ENCODE assay signal across 8 mouse cellular contexts in the genomic region with DNA sequence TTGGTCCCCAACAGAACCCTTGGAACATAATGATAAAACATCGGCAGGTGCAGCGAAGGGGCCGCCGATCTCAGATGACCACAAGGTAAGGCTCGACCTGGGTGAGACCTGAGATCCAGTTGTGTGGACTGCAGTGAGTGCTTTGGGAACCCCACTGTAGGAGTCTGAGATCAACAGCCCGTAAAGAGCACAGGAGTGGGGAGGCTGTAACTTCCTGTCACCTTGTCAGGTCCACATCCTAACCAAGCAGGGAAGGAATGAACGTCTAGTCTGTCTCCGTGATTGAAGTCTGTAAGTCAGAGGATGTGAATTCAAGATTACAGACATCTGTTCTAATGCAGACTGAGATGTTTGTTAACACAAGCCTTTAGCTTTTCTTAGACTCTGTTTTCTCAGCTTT. TPM values are rescaled to one million over a fixed set of nuclear protein-coding genes. Genes with fewer than 3 reads are reported as not detected.
A peak's percentile ranks its signal among the peaks of the same experiment; 100 is the strongest.
DNase-seq lines count a peak whose midpoint lies in the region; ATAC-seq and TF ChIP-seq lines count a peak whose summit lies in the region.

No protein-coding gene starts in this region.

- TF ChIP-seq EP300 in liver, postnatal 0 days (IDR thresholded peaks at IDR 0.05; ENCODE audit: low read depth), result no peak

- no peaks in the 10 kb centered on the region for H3K9me3 ChIP-seq in heart, embryonic 12.5 days (replicated peaks)
- no peaks in the 10 kb centered on the region for H3K9me3 ChIP-seq in forebrain, embryonic 14.5 days (replicated peaks; ENCODE audit: control insufficient read depth, low read length)
- no peaks in the 10 kb centered on the region for H3K9me3 ChIP-seq in liver, postnatal 0 days (ENCODE audit: low read length)

- intact Hi-C loops in heart, postnatal 10 days (cut with DNase I), result loop anchor here (2.0 kb wide), 1 partner anchor 20 kb away; no protein-coding TSS in a partner anchor

- peak overlapping the region; percentile 97 for H3K4me3 ChIP-seq in heart, embryonic 12.5 days
- H3K4me3 ChIP-seq in forebrain, embryonic 14.5 days (ENCODE audit: low read depth, low read length), result peak overlapping the region; percentile 88
- H3K4me3 ChIP-seq in liver, postnatal 0 days (ENCODE audit: low read depth, low read length), result peak overlapping the region; percentile 73

- 32% methylated on average over 8 of the region's 8 CpGs for WGBS in heart, embryonic 12.5 days
- WGBS in forebrain, embryonic 14.5 days, result 57% methylated on average over 8 of the region's 8 CpGs
- 32% methylated on average over 8 of the region's 8 CpGs for WGBS in liver, postnatal 0 days (ENCODE audit: insufficient replicate concordance)

- H3K4me1 ChIP-seq in heart, embryonic 12.5 days (replicated peaks), result peaks cover 27% of the 10 kb centered on the region
- peaks cover 10% of the 10 kb centered on the region; the same call in 1 of the 2 replicates for H3K4me1 ChIP-seq in forebrain, embryonic 14.5 days (ENCODE audit: control insufficient read depth, insufficient read depth, low read length)
- H3K4me1 ChIP-seq in liver, postnatal 0 days (ENCODE audit: insufficient read depth), result peaks cover 24% of the 10 kb centered on the region

- ATAC-seq in heart, embryonic 12.5 days (ENCODE audit: insufficient number of reproducible peaks, low FRiP score), result no peak
- ATAC-seq in CD4-positive, CD25-positive, alpha-beta regulatory T cell, adult 4 months, result peak; percentile 58
- ATAC-seq in forebrain, embryonic 14.5 days, result no peak
- ATAC-seq in liver, postnatal 0 days, result no peak

- TF ChIP-seq CTCF in liver, postnatal 0 days (IDR thresholded peaks at IDR 0.05; ENCODE audit: low read depth), result no peak

- H3K36me3 ChIP-seq in heart, embryonic 12.5 days, result peaks cover 41% of the 10 kb centered on the region
- peaks cover 33% of the 10 kb centered on the region for H3K36me3 ChIP-seq in forebrain, embryonic 14.5 days (ENCODE audit: control insufficient read depth, insufficient read depth, low read length)
- peaks cover 42% of the 10 kb centered on the region for H3K36me3 ChIP-seq in liver, postnatal 0 days (replicated peaks; ENCODE audit: insufficient read depth, low read length)

- peak overlapping the region; percentile 98 for H3K9ac ChIP-seq in heart, embryonic 12.5 days
- H3K9ac ChIP-seq in forebrain, embryonic 14.5 days (ENCODE audit: low read length), result peak overlapping the region; percentile 93
- H3K9ac ChIP-seq in liver, postnatal 0 days (replicated peaks), result peak overlapping the region; percentile 91

- no peak for DNase-seq in heart, postnatal 10 days
- DNase-seq in forebrain, embryonic 14.5 days (ENCODE audit: low spot score), result no peak
- no peak for DNase-seq in liver, postnatal 0 days
- no peak for DNase-seq in embryo, embryonic 10 days (ENCODE audit: low spot score)
- DNase-seq in spleen, postnatal 4 days (ENCODE audit: low spot score in 2 of 2), result no peak
- DNase-seq in frontal cortex, postnatal 25 days (ENCODE audit: low spot score in 2 of 2), result no peak

- peak overlapping the region; percentile 93 for H3K4me2 ChIP-seq in heart, embryonic 12.5 days
- H3K4me2 ChIP-seq in forebrain, embryonic 14.5 days (ENCODE audit: low read length), result peak overlapping the region; percentile 87
- H3K4me2 ChIP-seq in liver, postnatal 0 days (ENCODE audit: low read depth, low read length), result peak overlapping the region; percentile 89

- no peaks in the 10 kb centered on the region for H3K27me3 ChIP-seq in heart, embryonic 12.5 days (replicated peaks)
- no peaks in the 10 kb centered on the region for H3K27me3 ChIP-seq in forebrain, embryonic 14.5 days (replicated peaks; ENCODE audit: control insufficient read depth, insufficient read depth, low read length)
- no peaks in the 10 kb centered on the region for H3K27me3 ChIP-seq in liver, postnatal 0 days (ENCODE audit: insufficient read depth, low read length)

- H3K27ac ChIP-seq in heart, embryonic 12.5 days (ENCODE audit: poor library complexity, severe bottlenecking), result peak overlapping the region; percentile 84
- H3K27ac ChIP-seq in forebrain, embryonic 14.5 days (ENCODE audit: low read depth, low read length), result no peak overlapping the region; the same call in 1 of the 2 replicates
- peak overlapping the region; percentile 72 for H3K27ac ChIP-seq in liver, postnatal 0 days (ENCODE audit: low read depth)

RNA-seq across cellular contexts. Expression of a gene that starts 0.9 kb away (rescaled TPM):
- 62.9 and 71.0 TPM in 2 replicates for polyA plus RNA-seq in heart, embryonic 12.5 days (2016; fragmentation: Nextera tagmentation; extraction: Ambion mirVana)
- 10 to 100 TPM; 35.8 to 38.5 TPM for total RNA-seq in heart, postnatal 10 days (2021)
- polyA plus RNA-seq in CD4-positive, CD25-positive, alpha-beta regulatory T cell, adult 4 months (2017; shearing (Covaris generic)), result 1 to 10 TPM; 3.8 to 7.3 TPM
- polyA plus RNA-seq in forebrain, embryonic 14.5 days (2014; fragmentation: Nextera tagmentation; extraction: Ambion mirVana), result 62.2 and 64.9 TPM in 2 replicates
- polyA plus RNA-seq in liver, postnatal 0 days (2015; fragmentation: Nextera tagmentation; extraction: Ambion mirVana), result 33.7 and 34.2 TPM in 2 replicates

RNA-seq across cellular contexts. Expression of a gene that starts 1.0 kb away (rescaled TPM):
- 0.32 and 0.71 TPM in 2 replicates for polyA plus RNA-seq in heart, embryonic 12.5 days (2016; fragmentation: Nextera tagmentation; extraction: Ambion mirVana)
- under 1 TPM; 0.17 to 0.40 TPM for total RNA-seq in heart, postnatal 10 days (2021)
- polyA plus RNA-seq in CD4-positive, CD25-positive, alpha-beta regulatory T cell, adult 4 months (2017; shearing (Covaris generic)), result not detected
- polyA plus RNA-seq in forebrain, embryonic 14.5 days (2014; fragmentation: Nextera tagmentation; extraction: Ambion mirVana), result 0.35 and 0.77 TPM in 2 replicates
- polyA plus RNA-seq in liver, postnatal 0 days (2015; fragmentation: Nextera tagmentation; extraction: Ambion mirVana), result 2.0 and 2.5 TPM in 2 replicates

RNA-seq across cellular contexts. Expression of a gene that starts 23.0 kb away (rescaled TPM):
- 455 and 459 TPM in 2 replicates for polyA plus RNA-seq in heart, embryonic 12.5 days (2016; fragmentation: Nextera tagmentation; extraction: Ambion mirVana)
- 10 to 100 TPM; 31.7 to 32.5 TPM for total RNA-seq in heart, postnatal 10 days (2021)
- 10 to 100 TPM in 1 of 2 experiments, 1 to 10 TPM in 1; 7.7 to 11.4 TPM for polyA plus RNA-seq in CD4-positive, CD25-positive, alpha-beta regulatory T cell, adult 4 months (2017; shearing (Covaris generic))
- 162 and 198 TPM in 2 replicates for polyA plus RNA-seq in forebrain, embryonic 14.5 days (2014; fragmentation: Nextera tagmentation; extraction: Ambion mirVana)
- 243 and 277 TPM in 2 replicates for polyA plus RNA-seq in liver, postnatal 0 days (2015; fragmentation: Nextera tagmentation; extraction: Ambion mirVana)

RNA-seq across cellular contexts. Expression of a gene that starts 31.6 kb away (rescaled TPM):
- polyA plus RNA-seq in heart, embryonic 12.5 days (2016; fragmentation: Nextera tagmentation; extraction: Ambion mirVana), result not detected in 2 replicates
- not detected for total RNA-seq in heart, postnatal 10 days (2021)
- not detected for polyA plus RNA-seq in CD4-positive, CD25-positive, alpha-beta regulatory T cell, adult 4 months (2017; shearing (Covaris generic))
- polyA plus RNA-seq in forebrain, embryonic 14.5 days (2014; fragmentation: Nextera tagmentation; extraction: Ambion mirVana), result not detected in 2 replicates
- not detected in 2 replicates for polyA plus RNA-seq in liver, postnatal 0 days (2015; fragmentation: Nextera tagmentation; extraction: Ambion mirVana)

RNA-seq across cellular contexts. Expression of a gene that starts 33.1 kb away (rescaled TPM):
- polyA plus RNA-seq in heart, embryonic 12.5 days (2016; fragmentation: Nextera tagmentation; extraction: Ambion mirVana), result 0.36 and 1.6 TPM in 2 replicates
- total RNA-seq in heart, postnatal 10 days (2021), result under 1 TPM in 1 of 2 experiments, not detected in 1; 0.52 TPM
- polyA plus RNA-seq in CD4-positive, CD25-positive, alpha-beta regulatory T cell, adult 4 months (2017; shearing (Covaris generic)), result not detected
- not detected in 2 replicates for polyA plus RNA-seq in forebrain, embryonic 14.5 days (2014; fragmentation: Nextera tagmentation; extraction: Ambion mirVana)
- polyA plus RNA-seq in liver, postnatal 0 days (2015; fragmentation: Nextera tagmentation; extraction: Ambion mirVana), result 6.5 and 127 TPM in 2 replicates

Comparison
In these comparisons a context has a peak if more than half of its experiments do, and no peak if none do; other contexts are left out.
1. RNA of a gene that starts 23.0 kb away (polyA plus RNA-seq): 455 to 459 TPM in heart, embryonic 12.5 days, 243 to 277 TPM in liver, postnatal 0 days and 162 to 198 TPM in forebrain, embryonic 14.5 days; 7.7 to 11.4 TPM in CD4-positive, CD25-positive, alpha-beta regulatory T cell, adult 4 months; every median in the first group is over 10 times any median in the second.
2. Peak in every context shown above with its lines, with median percentiles within 50 percentile points of each other: H3K4me2 ChIP-seq, H3K4me3 ChIP-seq and H3K9ac ChIP-seq.